Mouse (Mus musculus) cerebellum, adult 2 months (tissue): Measurements from ENCODE around the gene Aim2.

ENCODE experiments used
- CTCF ChIP-seq: fragments of 200-500 bp; IDR thresholded peaks from 2 replicates; pipeline ENCODE4 v1.5.1; 2011; ENCODE audit warnings: low read depth, mild to moderate bottlenecking, control low read depth, low read length, moderate library complexity, borderline replicate concordance; ENCODE audit not compliant: insufficient read depth
- POLR2A ChIP-seq: fragments of 200-500 bp; IDR thresholded peaks from 2 replicates; pipeline ENCODE4 v1.6.1; 2011; ENCODE audit warnings: low read length, control low read depth, borderline replicate concordance; ENCODE audit not compliant: insufficient read depth

- TF ChIP-seq CTCF (no peak), POLR2A (no peak)
Observed at GRCm38 (mm10) chr1:173343934-173344333, 6.7 kb upstream of the Aim2 start.
